Mouse (Mus musculus) mouse trophoblast stem cell (cell line): ENCODE data around the gene Elovl5.

Experiments
- in situ Hi-C, 2 experiments: fragments of 300-500 bp; cut with MseI, MboI; formaldehyde crosslinking; loops; 2 replicates in 1 of 2; 3 replicates in 1 of 2; pipeline ENCODE4 v1.15.1; 2025

Elovl5 gene

GRCm38 (mm10) chr9:77928769-77929168 lies 11.6 kb downstream of the Elovl5 start:
- in situ Hi-C loops, result no loop called here

- in situ Hi-C loops, result no loop called here
These were observed 12.1 kb downstream of the Elovl5 start for GRCm38 (mm10) chr9:77929296-77929695.

GRCm38 (mm10) chr9:77930036-77930859 lies 13.1 kb downstream of the Elovl5 start:
- in situ Hi-C loops, result no loop called here

GRCm38 (mm10) chr9:77930860-77931184 lies 13.7 kb downstream of the Elovl5 start:
- in situ Hi-C loops, result no loop called here

- in situ Hi-C loops, result no loop called here
These were observed 14.6 kb downstream of the Elovl5 start for GRCm38 (mm10) chr9:77931740-77932139.

GRCm38 (mm10) chr9:77935818-77936611 lies 18.9 kb downstream of the Elovl5 start:
- in situ Hi-C loops, result no loop called here

GRCm38 (mm10) chr9:77937875-77938274 lies 20.7 kb downstream of the Elovl5 start:
- in situ Hi-C loops, result no loop called here

- in situ Hi-C loops, result no loop called here
These were observed 21.8 kb downstream of the Elovl5 start for GRCm38 (mm10) chr9:77938761-77939553.

- in situ Hi-C loops, result no loop called here
These were observed 22.4 kb downstream of the Elovl5 start for GRCm38 (mm10) chr9:77939554-77939920.

- in situ Hi-C loops, result no loop called here
These were observed 23.9 kb downstream of the Elovl5 start for GRCm38 (mm10) chr9:77941058-77941457.

- in situ Hi-C loops, result no loop called here
These were observed 24.7 kb downstream of the Elovl5 start for GRCm38 (mm10) chr9:77941836-77942235.

GRCm38 (mm10) chr9:77942411-77942810 lies 25.2 kb downstream of the Elovl5 start:
- in situ Hi-C loops, result no loop called here

GRCm38 (mm10) chr9:77943316-77943715 lies 26.2 kb downstream of the Elovl5 start:
- in situ Hi-C loops, result no loop called here

GRCm38 (mm10) chr9:77944195-77944594 lies 27.0 kb downstream of the Elovl5 start:
- in situ Hi-C loops, result no loop called here

GRCm38 (mm10) chr9:77945792-77946666 lies 28.9 kb downstream of the Elovl5 start:
- in situ Hi-C loops, result no loop called here

GRCm38 (mm10) chr9:77948214-77948613 lies 31.1 kb downstream of the Elovl5 start:
- in situ Hi-C loops, result no loop called here

GRCm38 (mm10) chr9:77949753-77950268 lies 32.6 kb downstream of the Elovl5 start:
- in situ Hi-C loops, result no loop called here

GRCm38 (mm10) chr9:77950841-77951475 lies 33.8 kb downstream of the Elovl5 start:
- in situ Hi-C loops, result no loop called here

GRCm38 (mm10) chr9:77951971-77952370 lies 34.8 kb downstream of the Elovl5 start:
- in situ Hi-C loops, result no loop called here

GRCm38 (mm10) chr9:77953053-77953452 lies 35.9 kb downstream of the Elovl5 start:
- in situ Hi-C loops, result no loop called here
